Mouse (Mus musculus) kidney, postnatal 25 days (tissue): ENCODE results near the gene Ap3d1.

ENCODE experiments used
- DNase-seq, 2 experiments: peaks; one replicate each; pipeline ENCODE4 v3.0.0; 2021; ENCODE audit warnings: mixed read lengths in 2 of 2

Gene Ap3d1

DNA sequence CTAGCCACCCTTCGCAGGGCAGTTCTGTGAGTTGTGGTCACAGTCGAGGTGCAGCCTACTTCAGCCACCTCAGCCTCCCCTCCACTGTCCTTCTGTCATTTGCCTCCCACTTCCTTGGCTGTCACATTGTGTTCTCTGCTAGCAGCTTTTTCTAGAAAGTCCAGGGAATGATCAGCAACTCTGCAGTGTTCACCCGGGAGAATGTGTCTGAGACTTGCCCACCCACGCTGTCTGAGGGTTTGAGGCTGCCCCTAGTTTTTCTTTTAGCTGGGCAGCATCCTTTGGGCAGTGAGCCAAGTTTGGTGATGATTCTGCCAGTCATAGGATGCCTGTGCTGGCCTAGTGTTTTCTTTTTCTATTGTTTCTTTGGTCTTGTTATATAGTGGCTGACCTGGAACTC lies 14.9 kb upstream of the Ap3d1 start:
- DNase-seq = no peak

DNA sequence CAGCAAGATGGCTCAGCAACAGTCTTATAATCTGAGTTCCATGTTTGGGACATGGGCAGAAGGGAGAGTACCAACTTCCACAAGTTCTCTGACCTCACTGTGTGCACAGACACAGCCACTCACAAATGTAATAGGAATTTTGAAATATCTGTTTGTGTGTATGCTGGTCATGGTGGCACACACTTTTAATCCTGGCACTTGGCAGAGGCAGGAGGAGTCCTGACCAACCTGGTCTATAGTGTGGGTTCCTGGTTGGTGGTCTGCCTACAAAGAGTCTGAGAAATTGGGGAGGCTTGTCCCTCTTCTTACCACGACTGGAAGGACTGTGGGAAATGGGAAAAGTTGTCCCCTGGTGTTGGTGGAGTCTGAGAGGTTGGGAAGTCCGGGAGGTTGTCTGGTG lies 14.4 kb upstream of the Ap3d1 start:
- no peak for DNase-seq

DNA sequence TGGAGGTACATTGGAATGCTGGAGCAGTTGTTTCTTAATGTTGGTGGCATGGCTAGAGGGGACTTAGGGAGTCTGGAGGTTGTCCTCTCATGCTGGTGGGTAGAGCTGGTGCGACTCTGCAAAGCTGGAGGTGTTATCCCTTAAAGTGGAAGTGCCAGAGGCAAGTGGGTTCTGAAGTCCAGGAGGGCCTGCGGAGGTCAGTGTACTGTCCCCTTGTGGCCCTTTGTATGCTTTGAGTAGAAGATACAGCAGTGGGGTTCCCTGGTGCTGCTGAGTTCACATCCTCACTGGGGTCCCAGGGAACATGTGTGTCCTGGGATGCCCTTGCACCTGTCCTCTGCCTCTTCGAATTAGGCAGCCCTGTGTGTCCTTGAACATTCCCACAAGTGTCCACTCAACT lies 14.0 kb upstream of the Ap3d1 start:
- peak; percentile 15 to 54 for DNase-seq

DNA sequence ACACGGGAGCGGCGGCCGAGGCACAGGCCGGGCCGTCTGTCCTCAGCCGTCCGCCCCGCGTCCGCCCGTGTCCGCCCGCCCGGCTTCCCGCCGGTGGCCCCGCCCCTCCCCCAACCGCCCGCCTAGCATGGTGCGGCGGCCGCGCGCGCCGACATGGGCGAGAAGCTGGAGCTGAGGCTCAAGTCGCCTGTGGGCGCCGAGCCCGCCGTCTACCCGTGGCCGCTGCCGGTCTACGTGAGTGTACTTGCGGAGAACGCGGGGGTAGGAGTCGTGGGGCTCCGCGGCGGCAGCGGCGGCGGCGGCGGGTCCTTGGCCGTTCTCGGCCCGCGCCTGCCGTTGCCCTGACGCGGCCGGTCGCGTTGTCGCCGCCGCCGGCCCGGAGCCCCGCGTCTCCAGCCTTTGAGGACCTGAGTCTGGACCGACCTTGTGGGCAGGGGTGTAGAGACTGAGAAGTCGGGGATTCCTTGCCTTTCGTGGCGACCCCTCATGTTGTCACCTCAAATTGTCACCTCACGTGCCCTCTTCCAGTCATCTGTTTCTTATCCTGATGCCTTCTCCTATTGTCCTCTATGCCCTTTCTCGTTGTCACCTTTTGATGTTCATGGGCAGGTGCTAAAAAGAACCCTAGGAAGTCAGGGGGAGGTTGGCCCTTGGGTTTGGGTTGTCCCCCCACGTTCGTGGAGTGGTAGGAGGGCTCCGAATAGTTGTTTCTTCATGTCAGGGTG lies 13.4 kb upstream of the Ap3d1 start:
- no peak for DNase-seq

DNA sequence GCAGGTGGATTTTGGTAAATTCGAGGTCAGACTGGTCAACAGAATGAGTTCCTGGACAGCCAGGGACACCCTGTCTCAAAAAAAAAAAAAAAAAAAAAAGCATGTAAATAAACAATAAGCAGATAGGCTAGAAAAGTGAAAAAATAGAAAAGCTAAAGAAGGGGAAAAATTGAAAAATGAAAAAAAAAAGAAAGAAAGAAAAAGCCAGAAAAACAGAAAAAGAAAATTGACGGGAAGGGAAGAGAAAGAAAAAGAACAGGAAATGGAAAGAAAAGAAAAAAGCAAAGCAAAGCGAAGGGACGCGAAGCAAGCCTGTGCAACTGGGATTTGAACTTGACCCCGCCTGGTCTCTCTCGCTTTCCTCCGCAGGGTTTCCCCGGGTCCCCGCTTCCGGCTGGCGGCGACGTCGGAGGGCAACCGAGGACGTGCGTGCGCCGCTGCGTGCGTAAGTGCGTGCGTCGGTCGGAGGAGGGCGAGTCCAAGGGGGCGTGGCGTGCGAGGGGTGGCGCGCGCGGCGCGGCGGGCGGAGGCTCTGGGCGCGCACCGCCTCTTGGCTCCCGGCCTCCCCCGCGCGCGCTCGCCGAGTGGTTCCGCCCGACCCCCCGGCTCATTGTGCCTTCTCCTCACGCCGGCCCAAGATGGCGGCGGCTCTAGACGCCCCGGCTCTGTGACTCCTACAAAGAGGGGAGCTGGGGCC lies 12.7 kb upstream of the Ap3d1 start, which contains the start of gene Dot1l:
Gene Dot1l, plus strand, starts transcription at position 613 of the 697 bp plus-strand sequence.
- DNase-seq = peak; percentile 98 to 99

DNA sequence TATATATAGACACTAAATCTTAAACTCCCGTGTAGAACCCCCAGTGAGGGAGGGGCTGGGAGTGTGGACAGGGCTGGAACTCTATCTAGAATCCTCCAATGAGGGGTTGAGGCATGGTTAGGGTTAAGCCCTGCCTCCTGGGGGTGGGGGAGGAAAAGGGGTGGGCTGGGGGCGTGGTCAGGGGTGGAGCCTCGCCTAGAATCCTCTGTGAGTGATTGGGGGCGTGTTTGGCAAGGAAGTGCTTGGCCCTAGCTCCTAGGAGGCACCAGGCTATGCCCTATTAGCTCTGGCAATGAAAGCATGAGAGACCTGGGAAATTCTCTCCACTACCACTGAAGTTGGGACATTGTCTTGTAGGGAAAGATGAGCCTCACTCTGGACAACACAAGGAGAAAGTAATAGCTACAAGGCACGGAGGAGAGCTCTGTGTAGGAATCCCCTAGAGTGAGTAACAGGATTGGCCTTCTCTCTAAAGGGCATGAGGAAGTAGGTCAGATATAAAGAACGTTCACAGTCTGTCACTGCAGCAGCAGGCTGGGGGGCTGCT lies 10.1 kb upstream of the Ap3d1 start:
- peak; percentile 89 to 91 for DNase-seq

DNA sequence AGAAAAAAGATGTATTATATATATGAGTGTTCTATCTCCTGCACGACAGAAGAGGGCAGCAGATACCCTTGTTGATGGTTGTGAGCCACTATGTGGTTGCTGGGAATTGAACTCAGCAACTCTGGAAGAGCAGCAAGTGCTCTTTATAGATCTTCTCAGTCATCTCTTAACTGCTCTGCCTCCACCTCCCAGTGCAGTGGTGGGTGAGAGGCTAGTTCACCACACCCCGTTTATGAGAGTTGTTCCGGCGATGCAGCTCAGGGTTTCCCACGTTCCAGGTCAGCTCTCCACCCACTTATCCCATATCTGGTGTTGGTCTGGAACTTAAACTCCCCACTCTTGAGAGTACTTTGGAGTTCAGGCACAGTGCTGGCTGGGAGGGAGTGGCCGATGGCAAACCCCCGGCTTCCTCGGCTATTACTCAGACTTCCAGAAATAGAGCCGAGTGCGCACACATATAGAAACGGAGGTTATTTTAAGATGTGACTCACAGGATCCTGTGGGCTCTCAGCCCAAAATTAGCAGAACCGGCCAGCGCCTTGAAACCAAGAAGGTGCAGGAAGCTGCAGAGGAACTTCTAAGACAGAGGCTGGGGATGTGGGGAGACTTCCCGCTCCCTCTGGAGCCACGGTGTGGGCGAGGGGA lies 9.2 kb upstream of the Ap3d1 start:
- DNase-seq = peak; percentile 49 to 76

DNA sequence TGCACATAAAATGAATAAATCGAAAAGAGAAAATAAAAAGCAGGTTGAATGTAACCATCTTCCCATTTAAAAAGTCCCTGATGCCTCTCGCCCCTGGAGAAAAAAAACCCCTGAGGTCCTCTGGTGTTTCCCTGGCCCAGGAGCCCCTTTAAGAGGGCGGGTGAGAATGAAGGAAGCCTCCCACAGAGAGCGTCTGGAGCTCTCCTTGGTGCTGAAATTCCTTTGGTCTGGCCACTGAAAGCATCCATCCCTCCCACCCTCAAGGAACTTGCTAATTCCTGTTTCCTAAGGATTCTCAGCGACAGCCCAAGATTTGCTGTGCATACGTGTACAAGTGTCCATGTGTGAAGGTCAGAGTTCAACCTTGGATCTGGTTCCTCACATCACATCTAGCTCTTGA lies 6.5 kb upstream of the Ap3d1 start:
- DNase-seq = peak; percentile 77 to 83

DNA sequence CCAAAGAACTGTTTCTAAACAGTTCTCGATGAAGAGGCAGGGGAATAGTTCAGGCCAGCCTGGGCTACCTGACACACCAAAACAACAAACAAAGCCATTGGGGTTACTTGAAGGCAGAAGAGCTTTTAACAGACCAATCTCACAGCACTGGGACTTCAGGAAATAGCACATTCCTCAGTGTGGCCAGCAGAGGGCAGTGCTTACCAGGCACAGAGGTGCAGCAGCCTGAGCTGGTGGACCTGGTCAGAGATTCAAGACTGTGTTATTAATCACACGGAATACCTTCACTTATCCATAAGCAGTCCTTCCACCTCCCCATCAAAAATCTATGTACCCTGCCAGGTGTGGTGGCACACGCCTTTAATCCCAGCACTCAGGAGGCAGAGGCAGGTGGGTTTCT lies 5.3 kb upstream of the Ap3d1 start:
- DNase-seq = peak; percentile 74 to 83

DNA sequence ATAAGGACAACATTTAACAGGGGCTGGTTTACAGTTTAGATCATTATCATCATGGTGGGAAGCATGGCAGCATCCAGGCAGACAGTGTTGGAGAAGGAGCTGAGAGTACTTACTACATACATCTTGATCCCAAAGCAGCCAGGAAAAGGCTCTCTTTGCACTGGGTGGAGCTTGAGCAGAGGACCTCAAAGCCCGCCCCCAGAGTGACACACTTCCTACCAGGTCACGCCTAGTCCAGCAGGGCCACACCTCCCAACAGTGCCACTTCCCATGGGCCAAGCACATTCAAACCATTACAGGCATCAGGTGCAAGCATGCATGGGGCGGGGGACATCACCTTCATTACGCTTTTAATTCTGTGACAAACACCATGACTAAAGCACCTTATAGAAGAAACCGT lies 2.2 kb upstream of the Ap3d1 start:
- peak; percentile 78 to 87 for DNase-seq

DNA sequence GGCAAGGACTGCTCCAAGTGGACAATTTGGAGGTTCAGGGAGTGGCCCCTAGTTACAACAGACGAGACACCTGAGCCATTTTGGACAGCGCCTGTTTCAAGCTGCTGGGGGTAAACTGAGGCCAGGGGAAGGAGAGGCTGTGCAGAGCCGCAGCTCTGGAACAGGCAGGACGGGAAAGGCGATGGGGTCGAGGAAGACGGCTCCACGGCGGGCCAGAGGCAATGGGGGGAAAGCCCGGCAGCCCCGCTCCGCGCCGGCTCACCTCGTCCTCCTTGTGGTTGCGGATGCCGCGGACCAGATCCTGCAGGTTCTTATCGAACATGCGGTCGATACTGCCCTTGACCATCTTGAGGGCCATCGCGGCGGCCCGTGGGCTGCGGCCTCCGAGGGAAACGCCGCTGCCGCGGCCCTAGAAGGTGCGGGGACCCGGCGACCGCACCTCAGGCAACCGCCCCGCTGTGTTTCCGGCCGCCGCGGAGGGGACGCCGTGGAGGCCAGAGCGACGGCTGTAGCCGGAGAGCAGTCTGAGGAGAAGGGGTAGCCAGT lies 357 bp downstream of the Ap3d1 start:
- DNase-seq = no peak

DNA sequence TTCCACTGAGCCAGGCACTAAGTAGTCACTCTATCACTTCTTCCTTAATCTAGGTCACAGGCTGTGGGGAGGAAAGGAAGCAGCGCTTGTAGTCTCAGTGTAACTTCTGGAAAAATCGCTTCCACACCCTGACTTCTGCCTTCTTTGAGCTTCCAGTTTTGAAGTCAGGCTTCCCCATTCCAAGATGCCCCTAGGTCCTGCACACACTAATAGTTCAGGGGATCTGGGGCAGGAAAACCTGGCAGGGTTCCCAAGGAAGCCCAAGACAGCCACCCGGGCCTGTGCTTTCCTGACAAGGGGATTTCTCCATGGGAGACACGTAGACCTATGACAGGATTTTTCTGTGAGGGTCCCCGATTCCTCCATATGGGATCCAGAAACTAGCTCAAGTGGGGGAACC lies 918 bp downstream of the Ap3d1 start:
- DNase-seq = peak in 1 of 2 experiments; percentile 42

DNA sequence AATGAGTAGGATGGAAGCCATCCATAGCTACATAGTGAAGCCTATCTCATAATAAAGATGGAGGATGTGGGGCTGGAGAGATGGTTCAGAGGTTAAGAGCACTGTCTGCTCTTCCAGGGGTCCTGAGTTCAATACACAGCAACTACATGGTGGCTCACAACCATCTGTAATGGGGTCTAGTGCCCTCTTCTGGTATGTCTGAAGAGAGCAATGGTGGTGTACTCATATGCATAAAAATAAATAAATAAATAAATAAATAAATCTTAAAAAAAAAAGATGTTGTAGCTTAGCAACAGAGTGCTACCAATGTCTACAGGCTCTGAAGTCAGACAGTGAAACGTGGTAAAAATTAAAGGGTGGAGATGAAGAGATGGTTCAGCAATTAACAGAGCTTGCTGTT lies 3.4 kb downstream of the Ap3d1 start:
- no peak for DNase-seq

DNA sequence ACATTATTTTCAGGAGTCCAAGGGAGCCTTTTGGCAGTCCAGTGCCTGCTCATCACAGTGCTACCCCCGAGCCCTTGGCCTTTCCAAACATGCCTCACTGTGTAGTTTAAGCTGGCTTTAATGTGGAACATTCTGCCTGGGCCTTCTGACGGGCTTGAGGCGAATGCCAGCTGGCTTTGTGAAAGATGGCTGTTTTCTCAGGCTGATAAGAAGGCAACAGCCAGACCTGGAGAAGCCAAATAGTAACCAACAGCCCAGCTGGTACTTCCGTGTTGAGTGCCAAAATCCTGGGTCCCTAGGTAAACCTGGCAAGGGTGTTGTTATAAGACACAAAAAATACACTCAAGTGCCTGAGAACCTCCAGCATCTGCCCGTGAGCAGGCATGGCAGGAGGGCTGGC lies 5.3 kb downstream of the Ap3d1 start:
- no peak for DNase-seq

DNA sequence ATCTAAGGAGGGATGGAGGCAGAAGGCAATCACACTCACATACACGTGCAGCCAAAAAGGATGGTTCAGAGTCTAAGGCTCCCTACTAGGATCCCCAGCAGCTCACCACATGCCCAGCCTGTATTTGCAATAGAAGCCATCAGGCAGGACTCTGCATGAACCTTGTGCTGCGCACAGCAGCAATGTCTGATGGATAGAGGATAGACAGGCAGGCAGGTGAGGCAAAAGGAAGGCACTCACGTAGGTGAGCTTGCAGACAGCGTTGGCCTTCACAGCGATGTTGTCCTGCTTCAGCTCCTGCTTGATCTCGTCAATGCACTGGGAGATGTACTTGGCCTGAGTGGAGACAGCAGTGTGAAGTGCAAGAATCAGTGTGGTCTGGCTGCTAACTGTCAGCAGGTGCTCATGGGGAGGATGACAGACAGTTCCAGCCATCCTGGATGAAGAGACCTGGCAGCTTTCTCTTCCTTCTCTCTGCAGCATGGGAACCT lies 9.4 kb downstream of the Ap3d1 start:
- DNase-seq = no peak

DNA sequence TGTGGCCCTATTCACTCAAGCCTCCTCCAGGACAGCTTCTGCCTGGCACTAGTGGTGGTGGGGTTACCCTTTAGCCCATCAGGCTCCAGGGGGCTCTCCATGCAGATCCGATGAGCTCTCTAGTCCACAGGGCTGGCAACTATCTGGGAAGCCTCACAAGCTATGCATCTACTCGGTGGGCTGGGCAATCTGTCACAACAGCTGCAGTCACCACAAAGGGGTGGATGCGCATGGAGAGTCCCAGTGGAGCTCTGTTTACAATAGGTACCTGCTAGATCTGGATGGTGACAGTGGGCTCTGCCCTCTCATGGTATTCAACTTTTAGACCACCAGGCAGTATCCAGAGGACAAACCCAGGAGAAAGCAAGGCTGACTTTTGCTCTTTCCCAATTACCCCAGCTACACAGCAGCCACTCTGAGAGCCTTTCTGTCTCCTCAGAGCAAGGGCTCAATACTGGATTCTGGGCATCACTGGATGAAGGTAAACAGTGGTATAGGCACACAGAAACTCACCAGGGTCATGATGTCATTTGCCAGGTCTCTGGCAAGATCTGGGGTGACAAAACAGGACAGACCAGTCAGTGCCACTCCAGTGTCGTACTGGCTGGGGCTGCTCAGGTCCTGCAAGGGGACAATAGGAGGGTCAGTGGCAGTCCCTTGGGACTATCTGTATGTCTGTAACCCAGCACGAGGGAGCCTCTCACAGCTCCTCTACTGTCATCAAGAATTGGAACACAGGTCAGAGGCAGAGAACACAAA lies 14.5 kb downstream of the Ap3d1 start:
- DNase-seq = no peak

DNA sequence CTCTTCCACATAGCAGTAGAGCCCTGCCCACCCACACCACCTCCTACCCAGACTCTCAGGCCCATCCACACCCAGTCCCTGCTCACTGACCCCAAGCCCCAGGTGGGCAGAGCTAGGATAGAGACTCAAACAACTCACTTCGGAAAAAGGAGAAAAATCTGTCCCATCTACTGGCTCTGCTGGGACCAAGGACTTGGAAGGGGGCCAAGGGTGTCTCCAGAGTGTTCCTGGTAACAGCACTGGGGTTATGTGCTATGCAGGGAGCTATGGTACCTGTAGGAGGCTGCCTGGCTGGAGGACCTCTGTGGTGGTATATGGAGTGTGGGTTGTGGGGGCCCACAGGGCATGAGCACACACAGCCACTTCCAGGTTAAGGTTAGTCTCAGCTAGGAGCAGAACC lies 24.8 kb downstream of the Ap3d1 start:
- peak; percentile 28 to 43 for DNase-seq

DNA sequence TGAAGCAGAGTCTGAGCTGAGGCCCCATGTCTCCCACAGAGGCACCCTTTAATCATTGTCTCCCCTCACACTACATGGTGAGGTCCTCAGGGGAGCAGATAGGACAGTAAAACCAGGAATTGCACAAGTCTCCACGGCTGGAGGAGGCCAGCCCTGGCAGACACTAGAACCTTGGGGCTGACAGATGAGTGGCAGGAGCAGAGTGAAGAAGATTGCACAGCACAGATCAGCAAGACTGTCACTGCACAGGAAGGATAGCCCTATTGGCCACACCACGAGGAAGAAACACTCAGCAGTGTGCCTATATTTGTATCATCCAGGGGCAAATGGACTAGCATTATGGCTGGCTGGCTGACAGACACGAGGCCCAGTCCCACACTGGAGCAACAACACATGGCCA lies 31.2 kb downstream of the Ap3d1 start:
- no peak for DNase-seq

DNA sequence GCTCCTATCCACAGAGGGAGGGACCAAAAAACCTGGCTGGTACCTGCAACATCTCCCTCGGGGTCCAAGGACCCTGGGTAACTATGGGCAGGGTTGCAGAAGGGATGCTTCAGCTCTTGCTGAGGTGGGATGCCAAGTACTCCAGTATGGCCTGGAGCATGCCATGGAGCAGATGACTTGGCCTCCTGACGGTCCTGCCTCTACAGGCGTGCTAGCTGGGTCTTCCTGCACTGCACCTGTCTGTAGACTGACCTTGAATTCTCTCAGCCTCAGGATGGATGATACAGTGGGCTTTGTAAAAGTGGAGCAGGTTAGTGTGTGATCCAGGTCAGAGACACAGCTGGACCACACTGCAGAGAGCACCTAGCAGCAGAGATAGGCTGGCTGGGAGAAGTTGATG lies 36.6 kb downstream of the Ap3d1 start:
- no peak for DNase-seq

DNA sequence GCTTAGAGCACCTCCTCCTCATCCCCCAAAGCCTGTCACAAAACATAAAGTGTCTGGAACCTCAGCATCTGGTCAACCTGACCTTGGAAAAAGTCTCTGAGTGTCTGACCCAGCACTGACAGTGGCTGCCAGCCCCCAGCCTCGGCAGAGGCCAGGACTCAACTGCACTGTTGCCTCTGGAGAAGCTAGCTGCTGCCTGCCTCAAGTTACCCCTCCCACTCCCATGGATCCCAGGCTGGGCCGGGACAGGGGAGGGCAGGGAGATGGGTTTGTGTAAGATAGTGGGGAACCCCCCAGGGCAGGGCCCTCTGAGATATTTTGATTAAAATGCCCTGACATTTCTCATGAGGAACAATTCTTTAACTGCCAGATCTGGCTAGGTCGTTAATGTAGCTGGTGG lies 37.0 kb downstream of the Ap3d1 start:
- DNase-seq = no peak

DNA sequence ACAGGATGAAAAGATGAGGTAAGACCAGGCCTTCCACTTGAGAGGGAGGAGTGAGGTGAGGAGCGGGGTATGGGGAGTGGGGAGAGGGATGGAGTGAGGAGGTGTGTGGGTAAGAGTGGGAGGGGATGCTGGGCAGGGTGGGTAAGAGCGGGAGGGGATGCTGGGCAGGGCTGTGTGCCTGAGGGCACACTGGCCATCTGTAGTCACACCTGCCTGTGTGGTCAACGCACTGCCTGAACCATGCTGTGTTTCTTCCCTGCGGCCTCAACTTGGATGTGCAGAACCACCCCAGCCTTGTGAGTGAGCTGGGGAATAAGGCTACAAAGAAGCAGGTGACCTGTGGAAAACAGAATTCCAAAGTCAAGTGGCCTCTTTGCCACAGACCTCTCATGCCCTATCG lies 37.6 kb downstream of the Ap3d1 start:
- no peak for DNase-seq

DNA sequence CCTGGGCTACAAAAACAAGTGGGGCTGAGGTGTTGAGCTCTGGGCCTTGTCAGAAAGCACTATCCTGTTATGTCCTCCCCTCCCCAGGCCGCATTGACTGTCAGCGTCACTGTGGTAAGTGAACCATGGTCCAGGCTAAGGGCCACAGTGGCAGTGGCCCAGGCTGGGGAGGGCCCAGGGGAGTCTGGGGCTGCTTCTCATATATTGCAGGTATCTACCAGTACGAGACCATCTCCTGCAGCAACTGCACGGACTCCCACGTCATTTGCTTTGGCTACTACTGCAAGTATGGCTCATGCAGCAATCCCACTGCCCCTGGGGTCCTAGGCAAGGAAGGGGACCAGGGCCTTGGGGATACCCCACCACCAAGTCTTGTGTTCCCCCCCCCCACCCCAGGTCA lies 38.4 kb downstream of the Ap3d1 start:
- DNase-seq = no peak
